Mouse (Mus musculus): Measurements from ENCODE around the gene Cct8. TPM values are rescaled to one million over a fixed set of nuclear protein-coding genes. Genes with fewer than 3 reads are reported as not detected.
A peak's percentile ranks its signal among the peaks of the same experiment; 100 is the strongest.
"Not testable (repeated sequence)": the region's sequence is repeated elsewhere in the genome, so short reads cannot be mapped to it uniquely, and the experiment has no call there.

Gene Cct8
- total RNA-seq (2021), result 100 to 1,000 TPM; 202 to 213 TPM

DNA sequence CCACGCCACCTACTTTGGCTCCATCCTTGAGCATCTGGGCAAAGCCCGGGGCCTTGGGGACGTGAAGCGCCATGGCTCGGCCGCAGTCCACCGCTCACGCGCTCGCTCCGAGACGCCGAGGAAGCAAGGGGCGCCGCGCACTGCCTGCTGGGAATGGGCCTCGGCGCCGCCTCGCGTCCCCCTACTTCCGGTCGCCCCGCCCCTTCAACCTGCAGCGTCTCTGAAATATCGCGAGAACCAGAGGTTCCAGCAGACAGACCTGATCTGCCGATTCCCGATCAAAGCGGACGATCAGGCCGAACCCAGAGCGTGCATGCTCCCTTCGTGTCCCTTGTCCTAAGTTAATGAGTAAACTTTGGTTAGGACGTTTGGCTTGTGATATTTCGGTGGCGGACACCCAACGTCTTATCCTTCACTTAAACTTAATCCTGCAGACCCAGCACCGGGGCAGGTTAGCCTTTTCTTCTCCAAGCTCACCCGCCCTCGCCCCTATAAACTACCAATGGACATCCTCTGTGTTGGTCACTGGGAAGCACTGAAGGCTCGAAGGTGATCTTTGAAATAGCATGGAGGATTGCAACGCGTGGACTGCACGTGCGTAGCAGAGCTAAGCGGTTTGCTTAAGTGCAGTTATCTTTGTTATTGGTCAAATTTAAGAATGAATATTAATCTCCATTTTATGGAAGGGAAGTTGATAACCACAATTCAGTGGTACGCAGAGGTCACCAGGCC, at the start of gene Cct8:
Gene Cct8, minus strand, starts transcription at position 158 of the 732 bp plus-strand sequence.
- DNase-seq, result peak; percentile 98

DNA sequence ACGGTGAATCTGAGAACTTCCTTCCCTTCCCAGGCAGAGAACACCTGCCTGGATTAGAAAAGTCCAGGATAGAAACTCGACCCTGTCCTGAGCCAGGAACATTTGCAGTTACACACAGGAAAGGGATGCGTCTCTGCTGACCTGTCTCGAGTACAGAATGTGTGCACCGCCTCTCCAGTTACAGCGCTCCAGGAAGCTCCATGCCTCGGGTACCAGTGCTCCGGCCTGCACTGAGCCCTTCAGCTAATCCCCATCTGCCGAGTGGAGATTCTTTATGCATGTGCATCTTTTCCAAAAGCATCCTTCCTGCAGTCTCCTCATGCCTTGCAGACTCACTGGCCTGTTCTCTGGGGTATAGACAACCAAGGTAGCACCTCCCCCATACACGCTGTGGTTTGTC, 33.1 kb upstream of the Cct8 start:
- no peak for DNase-seq

DNA sequence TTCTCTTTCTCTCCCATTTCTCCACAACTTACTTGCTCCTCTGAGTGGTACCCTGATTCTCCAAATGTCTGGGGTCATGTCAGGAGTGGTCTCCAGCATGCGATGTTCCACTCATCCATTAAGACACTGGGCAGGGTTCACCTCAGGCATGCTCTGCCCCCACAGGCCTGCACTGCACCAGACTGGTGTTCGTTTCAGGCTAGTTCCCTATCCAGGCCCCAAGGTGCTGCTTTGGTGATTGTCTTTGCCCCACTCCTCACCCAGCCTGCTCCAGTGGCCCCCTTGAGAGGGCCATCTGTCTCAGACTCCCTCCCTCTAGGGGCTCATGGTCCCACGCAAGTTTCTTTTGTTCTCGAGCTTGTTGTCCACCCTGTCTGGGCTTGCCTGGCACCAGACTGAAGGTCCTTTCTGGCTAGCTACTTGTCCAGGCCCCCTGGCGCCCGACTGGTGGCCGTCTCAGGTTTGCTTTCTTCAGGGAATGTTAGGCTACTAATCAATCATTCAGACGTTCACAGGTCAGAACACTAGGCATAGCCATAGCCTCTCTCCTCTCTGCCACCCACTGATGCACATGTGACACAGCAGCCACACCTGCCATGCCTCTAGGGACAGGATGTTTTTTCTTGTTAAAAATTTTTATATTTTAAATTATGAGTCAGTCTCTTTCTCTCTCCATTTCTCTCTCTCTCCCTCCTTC, 32.0 kb upstream of the Cct8 start:
- DNase-seq, result no peak

DNA sequence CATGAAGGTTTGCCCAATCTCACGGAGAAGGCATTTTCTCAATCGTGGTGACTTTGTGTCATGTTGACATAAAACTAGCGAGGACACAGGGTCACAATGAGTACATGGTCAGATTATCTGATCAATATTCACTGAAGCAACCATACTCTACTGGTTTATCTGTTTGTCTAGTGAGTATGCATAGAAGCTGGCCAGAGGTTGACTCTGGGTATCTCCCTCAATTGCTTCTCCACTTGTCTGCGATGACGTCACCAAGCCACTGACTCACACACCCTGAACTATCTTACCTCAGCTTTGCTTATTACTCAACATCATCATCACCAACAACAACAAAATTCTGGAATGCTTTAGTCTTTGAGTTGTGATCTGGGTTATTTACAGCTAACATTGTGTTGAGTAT, 28.6 kb upstream of the Cct8 start:
- DNase-seq, result no peak

DNA sequence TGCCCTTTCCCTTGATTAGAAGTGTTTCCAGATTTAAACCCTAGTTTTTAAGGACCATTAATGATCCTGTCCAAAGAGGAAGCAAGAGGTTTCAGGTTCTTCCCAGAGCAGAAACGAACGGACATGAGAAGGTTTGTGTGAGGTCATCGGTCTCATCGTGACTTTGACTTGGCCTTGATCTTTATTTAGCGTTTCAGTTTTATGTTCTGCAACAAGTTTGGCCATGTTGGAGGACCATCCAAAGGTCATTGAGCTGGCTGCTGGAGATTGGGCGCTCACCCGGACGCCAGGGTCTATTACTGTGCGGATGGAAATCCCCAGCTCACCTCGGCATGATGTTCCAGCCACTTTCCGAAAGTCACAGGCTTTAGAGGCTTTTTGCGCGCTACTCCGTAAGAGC, 16.7 kb upstream of the Cct8 start:
- no peak for DNase-seq

DNA sequence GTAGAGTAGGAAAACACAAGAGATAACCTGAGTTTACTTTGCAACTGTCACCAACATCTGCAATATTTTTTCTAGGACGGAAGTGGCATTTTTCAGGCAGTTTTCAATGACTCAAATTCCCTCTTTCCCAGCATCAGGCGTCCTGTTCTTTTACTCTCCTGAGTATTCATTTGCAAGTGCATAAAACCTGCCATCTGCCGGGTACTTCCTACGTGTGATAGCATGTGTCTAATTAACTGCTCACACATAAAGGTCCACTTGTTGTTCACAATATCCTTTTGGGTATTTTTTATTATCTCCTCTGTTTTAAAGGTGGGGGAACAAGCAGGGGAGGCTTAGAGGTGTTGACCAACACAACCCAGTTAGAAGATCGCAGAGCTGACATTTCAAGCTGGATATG, 16.0 kb upstream of the Cct8 start:
- no peak for DNase-seq

DNA sequence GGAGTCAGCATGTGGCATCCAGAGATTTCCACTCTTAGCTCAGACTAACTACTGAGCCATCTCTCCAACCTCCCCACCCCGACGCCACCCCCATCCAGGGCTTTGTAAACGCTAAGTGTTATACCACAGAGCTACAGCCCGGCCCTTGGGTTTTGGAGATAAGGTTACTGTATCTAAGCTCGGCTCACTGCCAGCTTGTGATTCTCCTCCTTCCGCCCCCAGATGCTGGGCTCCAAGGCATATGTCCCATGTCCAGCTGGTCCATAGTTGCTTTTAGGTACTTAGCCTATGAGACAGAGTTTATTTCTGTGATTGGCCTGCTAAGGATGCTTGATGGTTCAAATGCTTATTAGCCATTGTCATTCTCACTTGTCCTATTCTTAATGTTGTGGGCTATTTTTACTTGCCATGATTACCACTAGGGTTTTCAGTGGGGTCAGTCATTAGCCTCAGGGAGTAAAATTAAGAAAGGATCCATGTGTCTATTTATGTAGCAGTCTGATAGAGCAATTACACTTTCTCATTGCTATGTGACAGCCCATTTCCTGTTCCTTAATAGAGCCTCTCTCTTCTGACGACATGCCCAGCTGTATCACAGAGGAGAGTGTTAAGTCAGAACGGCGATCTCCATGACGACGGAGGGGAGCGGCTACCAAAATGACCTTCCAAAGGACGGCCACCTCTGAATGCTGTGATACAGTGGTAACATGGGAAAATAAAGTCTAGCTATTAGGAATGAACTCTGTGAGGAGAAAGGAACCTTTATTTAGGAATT, 5.8 kb upstream of the Cct8 start:
- DNase-seq, result peak; percentile 67

DNA sequence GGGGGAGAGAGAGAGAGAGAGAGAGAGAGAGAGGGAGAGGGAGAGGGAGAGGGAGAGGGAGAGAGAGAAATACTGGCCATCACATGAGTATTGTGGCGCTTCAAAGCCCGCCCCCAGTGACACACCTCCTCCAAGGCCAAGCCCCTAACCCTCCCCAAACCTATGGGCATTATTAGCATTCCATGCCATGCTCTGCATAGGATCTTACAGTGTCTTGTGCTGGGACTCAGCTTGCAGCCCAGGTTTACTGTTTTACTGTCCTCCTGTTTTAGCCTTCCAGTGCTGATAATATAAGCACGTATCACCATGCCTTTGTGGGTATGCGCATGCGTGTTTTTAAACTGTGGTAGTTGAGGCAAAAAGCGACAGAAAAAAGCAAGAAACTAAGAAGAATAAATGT, 3.9 kb upstream of the Cct8 start:
- DNase-seq, result no peak

DNA sequence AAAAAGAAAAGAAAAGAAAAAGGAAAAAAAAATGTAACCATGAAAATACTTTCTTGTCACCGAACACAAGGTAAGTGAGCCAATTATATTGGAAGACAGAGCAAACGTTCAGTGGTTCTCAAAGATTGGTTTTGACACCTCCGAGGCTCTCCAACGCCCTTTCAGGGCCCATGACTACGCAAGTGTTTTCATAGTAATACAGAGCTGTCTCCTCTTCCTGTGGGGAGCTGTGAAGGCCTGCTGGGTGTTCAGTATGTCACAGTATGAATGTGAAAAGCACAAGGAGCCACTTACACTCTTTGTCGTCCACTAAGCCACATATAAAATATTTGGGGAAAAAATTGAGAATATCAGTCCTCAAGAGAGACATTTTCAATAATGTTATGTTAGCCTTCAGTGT, 1.5 kb upstream of the Cct8 start:
- no peak for DNase-seq

DNA sequence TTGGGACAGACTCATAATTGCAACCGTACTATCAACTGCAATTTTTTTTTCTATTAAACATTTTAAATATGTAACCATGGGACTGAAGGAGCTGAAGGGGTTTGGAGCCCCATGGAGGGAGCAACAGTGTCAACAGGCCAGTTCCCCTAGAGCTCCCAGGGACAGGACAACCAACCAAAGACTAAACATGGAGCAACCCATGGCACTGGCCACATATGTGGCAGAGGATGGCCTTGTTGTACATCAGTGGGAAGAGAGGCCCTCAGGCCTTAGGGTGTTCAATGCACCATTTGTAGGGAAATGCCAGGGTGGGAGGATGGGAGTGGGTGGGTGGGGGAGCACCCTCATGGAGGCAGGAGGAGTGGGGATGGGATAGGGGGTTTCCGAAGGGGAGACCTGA, 1.1 kb upstream of the Cct8 start:
- no peak for DNase-seq

DNA sequence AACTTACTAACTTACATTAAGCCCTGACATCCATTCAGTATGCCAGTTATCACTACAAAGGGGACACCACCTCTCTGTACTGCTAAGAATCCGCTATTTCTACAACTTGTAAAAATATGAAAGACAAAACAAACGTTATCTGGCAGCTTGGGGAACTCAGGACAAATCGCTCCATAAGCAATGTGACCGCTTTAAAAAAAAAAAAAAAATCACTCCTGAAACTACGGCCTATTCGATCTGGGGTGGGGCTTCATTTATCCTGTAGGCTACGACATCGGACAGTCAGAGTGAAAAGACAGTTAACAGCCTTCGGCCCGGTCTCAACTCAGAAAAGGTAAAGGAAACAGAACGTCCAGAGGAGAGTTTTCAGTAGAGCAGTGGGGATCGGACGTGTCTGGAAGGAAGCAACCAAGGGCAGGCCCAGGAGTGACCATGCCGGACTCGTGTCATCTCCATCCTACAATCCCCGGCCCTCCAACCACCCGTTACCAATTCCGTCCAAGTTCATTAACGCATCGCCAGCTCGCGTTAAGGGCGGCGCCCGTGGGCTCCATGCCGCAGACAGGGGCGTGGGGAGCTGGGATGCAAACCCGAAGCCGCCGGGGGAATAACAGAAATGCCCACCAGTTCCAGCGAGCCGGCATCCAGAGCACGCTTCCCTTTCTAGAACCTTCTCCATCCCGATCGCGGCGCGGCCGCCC, 568 bp downstream of the Cct8 start:
- DNase-seq, result no peak

DNA sequence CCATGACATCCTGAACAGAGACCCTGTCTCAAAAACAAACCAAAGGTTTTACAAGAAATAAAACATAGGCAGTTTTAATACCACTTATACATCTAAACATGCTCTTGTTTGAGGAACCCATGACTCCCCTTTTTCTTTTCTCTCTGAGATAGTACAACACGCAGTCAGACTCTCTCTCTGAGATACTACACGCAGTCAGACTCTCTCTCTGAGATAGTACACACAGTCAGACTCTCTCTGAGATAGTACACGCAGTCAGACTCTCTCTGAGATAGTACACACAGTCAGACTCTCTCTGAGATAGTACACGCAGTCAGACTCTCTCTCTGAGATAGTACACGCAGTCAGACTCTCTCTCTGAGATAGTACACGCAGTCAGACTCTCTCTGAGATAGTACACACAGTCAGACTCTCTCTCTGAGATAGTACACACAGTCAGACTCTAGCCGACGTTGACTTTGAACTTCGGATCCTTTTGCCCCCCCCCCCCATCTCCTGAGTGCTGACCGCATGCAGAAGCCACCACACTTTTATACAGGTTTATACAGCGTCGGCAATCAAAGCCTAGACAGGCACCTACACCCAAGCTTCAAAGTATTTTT, 3.4 kb downstream of the Cct8 start:
- DNase-seq, result not testable (repeated sequence)

DNA sequence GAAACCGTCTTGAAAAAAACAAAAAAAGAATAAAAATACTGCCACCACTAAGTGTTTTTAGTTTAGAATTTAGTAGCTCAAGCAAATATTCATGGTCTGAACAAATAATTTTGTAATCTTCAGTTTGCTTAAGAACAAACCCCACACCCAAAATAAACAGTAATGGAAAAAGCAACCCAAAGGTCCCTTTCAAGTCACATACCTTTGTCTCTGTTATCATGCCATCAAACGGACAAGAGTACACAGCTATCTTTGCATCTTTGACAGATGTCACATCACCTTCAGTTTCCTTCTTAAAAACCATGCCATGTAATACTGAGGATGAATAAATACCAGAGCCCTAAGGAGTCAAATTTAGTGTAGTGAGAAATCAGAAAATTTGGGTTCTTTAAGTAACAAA, 7.1 kb downstream of the Cct8 start:
- no peak for DNase-seq

DNA sequence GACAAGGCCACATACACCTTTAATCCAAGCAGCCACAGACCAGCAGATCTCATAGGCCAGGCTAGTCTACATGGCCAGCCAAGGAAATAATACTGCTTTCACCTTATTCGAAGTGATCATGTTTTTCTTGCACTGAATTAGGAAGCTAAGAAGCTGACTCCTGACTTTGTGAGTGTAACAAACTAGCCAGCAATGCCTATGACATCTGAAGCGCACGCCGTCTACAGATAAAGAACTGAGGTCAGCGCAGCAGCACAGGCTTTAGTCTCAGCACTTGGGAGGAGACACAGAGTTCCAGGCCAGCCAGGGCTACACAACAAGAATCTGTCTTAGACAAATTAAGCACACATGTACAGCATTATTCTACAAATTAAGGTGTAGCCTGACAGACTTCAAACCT, 8.9 kb downstream of the Cct8 start:
- no peak for DNase-seq

DNA sequence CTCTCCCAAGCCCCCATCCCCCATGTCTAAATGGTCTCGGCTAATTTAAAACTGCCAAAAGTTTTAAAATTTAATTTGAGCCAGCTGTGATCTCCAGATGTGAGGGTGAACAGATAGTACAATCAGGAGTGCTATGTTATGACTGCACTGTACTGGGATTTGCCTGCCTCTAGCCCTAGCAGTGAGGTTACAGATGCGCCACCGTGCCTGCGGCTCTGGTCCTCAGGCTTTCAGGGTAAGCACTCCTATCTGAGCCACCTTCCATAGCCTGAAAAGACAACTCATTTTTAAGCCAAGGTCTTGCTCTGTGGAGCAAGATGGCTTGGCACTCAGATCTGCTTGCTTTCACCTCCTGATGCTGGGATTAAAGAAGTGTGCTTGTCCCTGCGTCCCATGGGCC, 11.3 kb downstream of the Cct8 start:
- DNase-seq, result no peak

DNA sequence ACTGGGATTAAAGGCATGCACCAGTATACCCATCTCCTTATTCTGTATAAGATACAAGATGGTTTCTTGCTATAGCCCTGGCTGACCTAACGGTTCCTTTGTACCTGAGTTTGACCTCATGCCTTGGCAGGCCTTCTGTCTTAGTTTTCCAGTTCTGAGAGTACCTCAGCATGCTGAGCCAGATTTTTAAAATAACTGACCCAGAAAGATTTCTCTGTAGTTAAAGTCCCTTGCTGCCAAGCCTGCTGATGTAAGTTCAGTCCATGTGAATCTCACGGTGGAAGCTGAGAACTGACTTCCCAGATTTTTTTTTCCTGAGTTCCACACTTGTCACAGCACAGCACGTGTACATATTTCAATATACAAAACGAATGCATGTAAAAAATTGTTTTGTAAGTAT, 25.1 kb downstream of the Cct8 start:
- no peak for DNase-seq

DNA sequence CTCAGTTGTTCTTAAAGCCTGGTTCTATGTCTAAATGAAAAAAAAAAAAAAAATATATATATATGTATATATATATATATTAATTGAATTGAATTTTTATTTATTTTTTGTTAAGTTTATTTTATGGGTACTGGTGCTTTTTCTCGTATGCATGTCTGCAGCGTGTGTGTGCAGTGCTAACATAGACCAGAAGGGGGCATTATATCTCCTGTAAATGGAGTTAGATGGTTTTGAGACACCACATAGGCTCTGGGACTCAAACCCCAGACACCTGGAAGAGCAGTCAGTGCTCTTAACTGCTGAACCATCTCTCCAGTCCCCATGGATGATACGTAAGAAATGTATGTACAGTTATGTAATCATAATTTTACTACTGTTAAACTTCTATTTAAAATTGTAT, 36.9 kb downstream of the Cct8 start:
- no peak for DNase-seq

DNA sequence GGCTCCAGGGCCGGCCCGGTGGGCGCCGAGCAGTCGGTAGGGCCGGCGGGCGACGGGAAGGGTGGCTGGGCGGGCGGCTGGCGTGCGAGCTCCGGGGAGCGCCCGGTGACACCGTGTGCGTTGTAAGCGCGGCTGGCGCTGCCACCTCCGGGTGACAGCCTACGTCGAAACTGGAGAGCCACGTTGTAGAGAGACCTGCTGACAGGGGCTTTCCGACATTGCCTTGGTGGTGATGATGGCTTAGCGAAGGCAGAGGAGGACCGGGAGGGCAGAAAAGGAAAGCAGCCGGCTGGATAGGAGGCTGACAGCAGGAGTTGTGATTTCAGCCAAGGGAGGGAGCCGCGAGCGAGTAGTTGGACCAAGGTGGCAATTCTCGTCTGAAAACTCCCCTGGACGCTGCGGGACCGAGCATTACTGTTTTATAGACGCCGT, 40.5 kb downstream of the Cct8 start:
- peak; percentile 42 for DNase-seq

DNA sequence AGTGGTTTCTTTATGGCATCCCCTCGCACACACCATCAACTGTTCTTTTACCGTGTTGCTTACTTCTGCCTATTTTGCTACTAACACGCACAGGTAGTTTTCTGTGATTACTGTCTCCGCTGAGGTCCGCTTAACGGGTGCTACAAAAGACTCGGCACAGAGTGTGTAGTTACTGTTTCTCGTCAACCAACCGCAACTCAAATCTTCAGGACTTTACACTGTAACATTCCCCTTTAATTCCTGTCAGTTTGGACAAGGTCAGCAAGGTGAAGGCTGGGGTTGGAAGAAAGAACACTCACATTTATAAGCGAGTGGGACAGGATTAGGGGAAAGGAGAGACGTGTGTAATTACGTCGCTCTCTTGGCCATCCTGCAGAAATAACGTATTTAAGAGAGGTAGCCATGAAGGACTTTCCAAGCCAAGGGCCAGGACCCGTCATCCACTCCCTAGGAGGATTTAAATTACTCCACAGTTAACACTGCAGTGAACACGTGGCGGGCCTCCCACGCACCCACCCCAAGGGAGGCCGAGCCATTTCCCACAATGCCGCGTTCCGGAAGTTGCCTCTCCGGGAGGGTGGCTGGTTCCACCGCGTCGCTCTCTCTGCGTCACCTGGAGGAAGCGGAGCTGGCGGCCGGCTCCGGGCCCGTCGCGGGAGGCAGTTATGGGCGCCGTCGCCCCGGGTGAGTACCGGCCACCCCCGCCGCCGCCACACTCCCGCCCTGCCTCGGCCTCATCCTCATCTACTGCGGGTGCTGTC, 41.1 kb downstream of the Cct8 start, which contains the start of gene Usp16:
Gene Usp16, plus strand, starts transcription at position 285 of the 761 bp plus-strand sequence.
- DNase-seq, result peak; percentile 95

DNA sequence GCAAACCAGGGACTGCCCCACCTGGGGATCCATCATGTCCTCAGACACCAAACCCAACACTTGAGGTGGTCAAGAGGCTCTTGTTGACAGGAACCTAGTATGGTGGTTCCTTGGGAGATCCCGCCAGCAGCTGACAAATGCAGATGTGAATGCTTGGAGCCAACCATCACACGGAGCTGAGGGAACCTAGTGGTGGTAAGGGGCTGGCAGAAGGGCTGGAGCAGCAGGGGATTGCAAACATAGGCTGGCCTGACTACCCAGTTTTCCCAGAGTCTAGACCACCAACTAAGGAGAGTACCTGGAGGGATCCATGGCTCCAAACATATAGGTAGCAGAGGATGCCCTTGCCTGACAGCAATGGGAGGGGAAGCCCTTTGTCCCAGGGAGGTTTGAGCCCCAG, 42.4 kb downstream of the Cct8 start:
- no peak for DNase-seq

DNA sequence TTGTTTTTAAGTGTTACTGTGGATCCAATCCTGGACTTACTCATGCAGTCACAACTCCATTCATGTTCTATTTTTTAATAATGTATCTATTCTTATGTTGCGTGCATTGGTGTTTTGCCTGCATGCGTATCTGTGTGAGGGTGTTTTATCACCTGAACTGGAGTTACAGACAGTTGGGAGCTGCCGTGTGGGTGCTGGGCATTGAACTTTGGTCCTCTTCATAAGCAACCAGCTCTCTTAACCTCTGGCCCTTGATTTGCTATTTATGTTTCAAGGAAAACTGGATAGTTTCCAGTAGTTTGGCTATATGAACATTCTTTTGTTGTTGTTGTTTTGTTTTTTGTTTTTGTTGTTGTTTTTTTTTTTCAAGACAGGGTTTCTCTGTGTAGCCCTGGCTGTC, 50.1 kb downstream of the Cct8 start:
- DNase-seq, result no peak

DNA sequence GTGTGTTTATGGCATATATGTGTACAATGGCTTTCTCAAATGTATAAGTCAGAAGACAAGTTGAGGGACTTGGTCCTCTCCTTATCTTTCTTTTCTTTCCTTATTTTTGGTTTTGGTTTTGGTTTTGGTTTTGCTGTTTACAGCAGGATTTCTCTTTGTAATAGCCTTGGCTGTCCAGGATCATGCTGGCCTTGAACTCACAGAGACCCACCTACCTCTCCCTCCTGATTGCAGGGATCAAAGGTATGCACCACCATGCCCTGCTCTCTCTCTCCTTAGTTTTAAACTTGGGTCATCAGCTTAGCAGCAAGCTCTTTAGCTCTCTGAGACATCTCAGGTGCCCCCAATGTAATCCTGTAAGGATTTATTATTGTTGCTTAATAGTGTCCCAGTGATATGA, 50.6 kb downstream of the Cct8 start:
- DNase-seq, result no peak

All from heart, postnatal 4 days (tissue).